Mouse (Mus musculus) layer of hippocampus, postnatal 36 days (tissue): ENCODE data around the gene Cpox. TPM values are rescaled to one million over a fixed set of nuclear protein-coding genes. Genes with fewer than 3 reads are reported as not detected.

Experiments used
- DNase-seq, 2 experiments: peaks; one replicate each; pipeline ENCODE4 v3.0.0; 2022
- microRNA-seq, 2 experiments: library from miRNA; unstranded; fragments of <30 nt; microRNA quantifications; one replicate each; pipeline ENCODE4 v1.2.0; 2021
- total RNA-seq, 2 experiments: library from RNA; stranded (reverse); gene quantifications; 2 replicates each; pipeline ENCODE4 v1.2.3; 2021

Cpox gene
- total RNA-seq, 2 experiments from 2014 or later, result 52.3 to 53.8 TPM

DNA sequence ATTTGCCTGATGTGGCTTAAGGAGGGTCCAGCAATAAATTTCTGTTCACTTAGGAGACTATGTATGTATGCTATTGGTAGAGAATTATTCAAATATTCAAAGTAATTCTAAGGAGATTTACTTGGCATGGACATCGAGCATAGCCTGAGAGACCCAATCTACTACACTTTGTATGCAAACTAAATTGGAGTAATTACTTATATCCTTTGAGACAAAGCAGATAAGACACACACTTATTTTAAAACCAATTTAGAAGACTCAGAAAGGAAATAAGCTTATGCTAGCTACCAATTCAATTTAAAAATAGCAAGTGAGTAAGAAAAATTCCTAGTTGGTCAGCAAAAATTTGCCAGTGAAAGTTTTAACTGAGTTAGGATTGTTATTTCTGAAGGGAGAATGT lies 93.0 kb downstream of the Cpox start, which contains the start of gene Olfr172:
Gene Olfr172 (minus strand): TSS at position 101 of the 400 bp plus-strand sequence.
- DNase-seq, result no peak

Small RNA genes lying within 50 kb of the gene (microRNA-seq; reads per million reads assigned to microRNA genes)
- 0 reads per million in 2 experiments for gene Gm27564

Other genes starting within 250 kb of the Cpox start
- 10 to 100 TPM; 14.3 to 18.2 TPM for gene St3gal6, start 146.0 kb upstream of the Cpox start, total RNA-seq
- not detected for gene Gm813, start 53.3 kb upstream of the Cpox start, total RNA-seq
- not detected for gene E330017A01Rik, start 31.6 kb upstream of the Cpox start, total RNA-seq
- gene Gpr15, start 48.8 kb downstream of the Cpox start, total RNA-seq, result not detected
- gene Cldnd1, start 57.6 kb downstream of the Cpox start, total RNA-seq, result 10 to 100 TPM; 80.2 to 87.5 TPM
- gene Olfr172, start 92.9 kb downstream of the Cpox start, total RNA-seq, result not detected
- not detected for gene Olfr173, start 130.0 kb downstream of the Cpox start, total RNA-seq
- not detected for gene Olfr175-ps1, start 156.5 kb downstream of the Cpox start, total RNA-seq
- not detected for gene Olfr177, start 204.5 kb downstream of the Cpox start, total RNA-seq
- gene Olfr178, start 221.8 kb downstream of the Cpox start, total RNA-seq, result not detected